Mouse (Mus musculus) myocyte (in vitro differentiated cells): ENCODE measurements around the gene Sox5.

Experiments
- E2F4 ChIP-seq: IDR thresholded peaks from one replicate; pipeline ENCODE4 v1.6.1; 2011; ENCODE audit warnings: mild to moderate bottlenecking, control low read depth, moderate library complexity; ENCODE audit not compliant: insufficient read depth
- MAX ChIP-seq: IDR thresholded peaks from one replicate; pipeline ENCODE4 v1.6.1; 2011; ENCODE audit warnings: low read depth, mild to moderate bottlenecking, control low read depth
- POLR2A ChIP-seq: IDR thresholded peaks from one replicate; pipeline ENCODE4 v1.6.1; 2011; ENCODE audit warnings: low read depth, mild to moderate bottlenecking, control low read depth, moderate library complexity; ENCODE audit not compliant: insufficient read length
- POLR2AphosphoS2 ChIP-seq: IDR thresholded peaks from one replicate; pipeline ENCODE4 v1.6.1; 2011; ENCODE audit warnings: low read depth, control low read depth; ENCODE audit not compliant: insufficient read length
- SRF ChIP-seq: IDR thresholded peaks from one replicate; pipeline ENCODE4 v1.6.1; 2011; ENCODE audit warnings: low read depth; ENCODE audit not compliant: control insufficient read depth, insufficient read length
- TCF12 ChIP-seq: IDR thresholded peaks from one replicate; pipeline ENCODE4 v1.6.1; 2011; ENCODE audit warnings: mild to moderate bottlenecking, control low read depth; ENCODE audit not compliant: poor library complexity, insufficient read depth, severe bottlenecking

GRCm38 (mm10) chr6:143787360-143787759, 994.4 kb downstream of the Sox5 start:
- TF ChIP-seq TCF12 (no peak), E2F4 (no peak), POLR2AphosphoS2 (no peak), POLR2A (no peak), SRF (no peak), MAX (no peak)
